Mouse (Mus musculus): ENCODE results near the gene Ubash3a.

DNA sequence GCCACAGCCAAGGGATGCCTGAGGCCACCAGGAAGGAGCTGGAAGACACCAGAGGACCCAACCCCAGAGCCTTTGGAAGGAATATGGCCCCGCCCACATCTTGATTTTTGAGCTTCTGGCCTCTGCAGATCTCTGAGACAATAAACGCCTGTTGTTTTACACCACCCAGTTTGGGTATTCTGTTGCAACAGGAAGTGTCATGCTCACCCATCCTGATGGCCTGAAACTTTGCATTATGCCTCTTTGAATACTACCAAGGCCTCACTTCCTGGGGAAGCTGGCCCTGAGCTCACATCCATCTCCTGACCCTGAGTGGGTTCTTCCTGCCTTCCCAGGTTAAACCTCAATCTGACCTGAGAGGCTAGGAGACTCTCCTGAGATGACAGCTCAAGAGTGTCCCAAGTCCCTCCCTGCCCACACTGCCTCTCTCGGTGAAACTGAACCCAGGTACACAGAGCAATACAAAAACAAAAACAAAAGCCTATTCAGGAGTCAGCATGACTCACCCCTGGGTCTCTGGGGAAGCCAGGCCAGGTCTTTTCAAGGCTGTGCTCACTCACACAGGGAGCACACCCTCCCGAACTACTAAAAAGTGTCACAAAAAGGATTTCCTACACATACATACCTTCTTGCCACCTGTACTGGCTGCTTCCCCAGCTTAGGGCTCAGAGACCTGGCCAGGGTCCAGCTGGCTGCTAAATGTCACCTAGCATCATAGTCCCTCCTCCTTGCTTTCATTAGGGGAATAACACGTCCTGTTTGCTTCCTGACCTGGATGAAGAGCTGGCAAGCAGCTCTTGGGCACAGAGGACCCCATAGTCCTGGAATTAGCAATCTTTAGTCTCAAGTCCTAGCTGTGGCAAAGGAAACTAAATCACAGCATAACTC is 8.6 kb downstream of the Ubash3a start:
- TF ChIP-seq CTCF (IDR thresholded peaks at IDR 0.05; ENCODE audit: extremely low read depth, insufficient read depth, low read length): no peak
- TF ChIP-seq POLR2A (IDR thresholded peaks at IDR 0.05; ENCODE audit: extremely low read depth, insufficient read depth, low read length): no peak
